Mouse (Mus musculus): ENCODE data around the gene Ms4a18.

Ms4a18 gene

GRCm38 (mm10) chr19:10948416-10948815 lies 69.4 kb downstream of the Ms4a18 start:
- in situ Hi-C loops (cut with MboI; ENCODE audit: unreplicated experiment in 2 of 2), result no loop called here

- in situ Hi-C loops (cut with MboI; ENCODE audit: unreplicated experiment in 2 of 2), result no loop called here
These were observed 70.6 kb downstream of the Ms4a18 start for GRCm38 (mm10) chr19:10947219-10947618.
